Mouse (Mus musculus) embryonic facial prominence, embryonic 12.5 days (tissue): ENCODE results near the gene Manbal. TPM values are rescaled to one million over a fixed set of nuclear protein-coding genes. Genes with fewer than 3 reads are reported as not detected.

ENCODE experiments used
- polyA plus RNA-seq: library from polyadenylated mRNA; unstranded; fragments of >200 nt; fragmentation: Nextera tagmentation; extraction: Ambion mirVana; gene quantifications from 2 replicates; pipeline ENCODE4 v1.2.1, GENCODE M21; 2016

Gene Manbal
- polyA plus RNA-seq, 1 experiment from 2014 or later, result 78.5 TPM

Other genes starting within 250 kb of the Manbal start
- 25.2 and 26.9 TPM in 2 replicates for gene Samhd1, start 232.3 kb upstream of the Manbal start, polyA plus RNA-seq
- 24.6 and 26.4 TPM in 2 replicates for gene Rbl1, start 163.1 kb upstream of the Manbal start, polyA plus RNA-seq
- gene Rpn2, start 88.6 kb upstream of the Manbal start, polyA plus RNA-seq, result 265 and 268 TPM in 2 replicates
- 0.65 and 0.89 TPM in 2 replicates for gene Mroh8, start 88.0 kb upstream of the Manbal start, polyA plus RNA-seq
- 2.4 and 3.2 TPM in 2 replicates for gene Ghrh, start 20.1 kb upstream of the Manbal start, polyA plus RNA-seq
- gene Src, start 50.9 kb downstream of the Manbal start, polyA plus RNA-seq, result 30.8 and 37.3 TPM in 2 replicates
- 1,910 and 2,445 TPM in 2 replicates for gene Nnat, start 192.5 kb downstream of the Manbal start, polyA plus RNA-seq
- 77.9 and 84.8 TPM in 2 replicates for gene Blcap, start 203.7 kb downstream of the Manbal start, polyA plus RNA-seq